In genomic region chr2:144279742-144280141, GRCm38 (mm10) we compare ENCODE assay signal across 8 mouse cellular contexts. TPM values are rescaled to one million over a fixed set of nuclear protein-coding genes. Genes with fewer than 3 reads are reported as not detected.
DNase-seq lines count a peak whose midpoint lies in the region; ATAC-seq and TF ChIP-seq lines count a peak whose summit lies in the region.

No protein-coding gene starts in this region.

- TF ChIP-seq POLR2A in liver, adult 2 months (IDR thresholded peaks at IDR 0.05; ENCODE audit: extremely low read depth, insufficient read depth, low read length) = no peak

- no peaks in the 10 kb centered on the region for H3K79me2 ChIP-seq in liver, adult 2 months (ENCODE audit: control insufficient read depth, insufficient read depth, low read length)

- H3K4me1 ChIP-seq in liver, adult 2 months (ENCODE audit: control insufficient read depth, insufficient read depth, low read length) = no peaks in the 10 kb centered on the region
- H3K4me1 ChIP-seq in heart, embryonic 16.5 days (ENCODE audit: control insufficient read depth, insufficient read depth, low read length) = peaks cover 18% of the 10 kb centered on the region
- H3K4me1 ChIP-seq in hindbrain, embryonic 13.5 days (replicated peaks) = peaks cover 7% of the 10 kb centered on the region

- no peak overlapping the region for H3K27ac ChIP-seq in liver, adult 2 months (replicated peaks; ENCODE audit: insufficient read depth, low read depth, low read length)
- peak overlapping the region; percentile 78 for H3K27ac ChIP-seq in heart, embryonic 16.5 days (ENCODE audit: low read length)
- H3K27ac ChIP-seq in hindbrain, embryonic 13.5 days = no peak overlapping the region

- peak; percentile 84 for ATAC-seq in heart, embryonic 16.5 days (replicated peaks; ENCODE audit: extremely low read depth, insufficient read depth, low FRiP score)
- peak; percentile 57 for ATAC-seq in megakaryocyte progenitor cell, adult 5-6 weeks (replicated peaks; ENCODE audit: poor library complexity)
- ATAC-seq in erythroblast, adult 5-6 weeks (replicated peaks; ENCODE audit: low FRiP score, poor library complexity, severe bottlenecking) = no peak
- no peak for ATAC-seq in hindbrain, embryonic 13.5 days (ENCODE audit: low FRiP score)

- 0 out of 2 replicates have a peak, but pooled peaks cover 2% of the 10 kb centered on the region for H3K36me3 ChIP-seq in liver, adult 2 months (ENCODE audit: control insufficient read depth, insufficient read depth, low read length)
- peaks cover 11% of the 10 kb centered on the region for H3K36me3 ChIP-seq in heart, embryonic 16.5 days (ENCODE audit: control insufficient read depth, insufficient read depth)
- peaks cover 26% of the 10 kb centered on the region for H3K36me3 ChIP-seq in hindbrain, embryonic 13.5 days

- no peak overlapping the region for H3K4me2 ChIP-seq in heart, embryonic 16.5 days (ENCODE audit: low read depth, low read length)
- no peak overlapping the region for H3K4me2 ChIP-seq in hindbrain, embryonic 13.5 days

- WGBS in liver, adult 2 months = 14% methylated on average over 5 of the region's 5 CpGs
- WGBS in heart, embryonic 16.5 days = 45% methylated on average over 5 of the region's 5 CpGs
- WGBS in hindbrain, embryonic 13.5 days = 79% methylated on average over 5 of the region's 5 CpGs

- H3K27me3 ChIP-seq in liver, adult 2 months (ENCODE audit: control insufficient read depth, insufficient read depth, low read length) = no peaks in the 10 kb centered on the region
- H3K27me3 ChIP-seq in heart, embryonic 16.5 days (ENCODE audit: control insufficient read depth, insufficient read depth, low read length) = no peaks in the 10 kb centered on the region
- H3K27me3 ChIP-seq in hindbrain, embryonic 13.5 days = no peaks in the 10 kb centered on the region

- TF ChIP-seq CTCF in liver, adult 2 months (IDR thresholded peaks at IDR 0.05; ENCODE audit: low read depth, low read length) = no peak

- peak; percentile 71 for DNase-seq in liver, adult 2 months (ENCODE audit: extremely low read depth, low read depth, low spot score)
- no peak for DNase-seq in liver
- peak; percentile 93 for DNase-seq in adrenal gland, postnatal 10 days
- no peak for DNase-seq in right cerebral cortex, adult 2 months (ENCODE audit: low spot score in 2 of 2)

- H3K4me3 ChIP-seq in liver, adult 2 months (ENCODE audit: insufficient read depth, low read depth, low read length) = no peak overlapping the region
- H3K4me3 ChIP-seq in heart, embryonic 16.5 days (ENCODE audit: low read length) = no peak overlapping the region
- no peak overlapping the region for H3K4me3 ChIP-seq in hindbrain, embryonic 13.5 days

- no peak overlapping the region for H3K9ac ChIP-seq in liver, adult 2 months (ENCODE audit: low read depth, low read length)
- H3K9ac ChIP-seq in heart, embryonic 16.5 days (ENCODE audit: low read length) = no peak overlapping the region
- no peak overlapping the region for H3K9ac ChIP-seq in hindbrain, embryonic 13.5 days

- no peaks in the 10 kb centered on the region for H3K9me3 ChIP-seq in heart, embryonic 16.5 days (replicated peaks; ENCODE audit: control insufficient read depth, low read length)
- no peaks in the 10 kb centered on the region for H3K9me3 ChIP-seq in hindbrain, embryonic 13.5 days

RNA-seq across cellular contexts. Expression of gene Snx5, which starts 9.0 kb away (rescaled TPM):
- total RNA-seq in liver, adult 2 months (2014; rRNA removed) = 60.3 and 62.4 TPM in 2 replicates
- polyA plus RNA-seq in liver, adult 2 months (2012; rRNA removed) = 17.2 and 21.8 TPM in 2 replicates
- total RNA-seq in adrenal gland, postnatal 10 days (2021) = 10 to 100 TPM; 93.5 to 97.0 TPM
- 79.2 and 95.3 TPM in 2 replicates for polyA plus RNA-seq in heart, embryonic 16.5 days (2015; fragmentation: Nextera tagmentation; extraction: Ambion mirVana)
- 269 and 285 TPM in 2 replicates for total RNA-seq in megakaryocyte progenitor cell, adult 5-6 weeks (2015)
- 297 and 304 TPM in 2 replicates for total RNA-seq in megakaryocyte progenitor cell, adult 5-6 weeks (2017)
- total RNA-seq in erythroblast, adult 5-6 weeks (2015; ENCODE audit: low replicate concordance) = 57.5 and 85.5 TPM in 2 replicates
- 58.0 and 74.6 TPM in 2 replicates for total RNA-seq in erythroblast, adult 5-6 weeks (2017; ENCODE audit: low replicate concordance)
- 72.8 and 74.9 TPM in 2 replicates for polyA plus RNA-seq in hindbrain, embryonic 13.5 days (2015; fragmentation: Nextera tagmentation; extraction: Ambion mirVana)

RNA-seq across cellular contexts. Expression of gene Mgme1, which starts 9.3 kb away (rescaled TPM):
- total RNA-seq in liver, adult 2 months (2014; rRNA removed) = 6.8 and 7.2 TPM in 2 replicates
- 3.0 and 3.5 TPM in 2 replicates for polyA plus RNA-seq in liver, adult 2 months (2012; rRNA removed)
- 10 to 100 TPM; 14.7 to 17.7 TPM for total RNA-seq in adrenal gland, postnatal 10 days (2021)
- polyA plus RNA-seq in heart, embryonic 16.5 days (2015; fragmentation: Nextera tagmentation; extraction: Ambion mirVana) = 26.0 and 28.0 TPM in 2 replicates
- total RNA-seq in megakaryocyte progenitor cell, adult 5-6 weeks (2015) = 16.5 and 17.7 TPM in 2 replicates
- 30.2 and 31.0 TPM in 2 replicates for total RNA-seq in megakaryocyte progenitor cell, adult 5-6 weeks (2017)
- 0.77 and 2.5 TPM in 2 replicates for total RNA-seq in erythroblast, adult 5-6 weeks (2015; ENCODE audit: low replicate concordance)
- total RNA-seq in erythroblast, adult 5-6 weeks (2017; ENCODE audit: low replicate concordance) = 4.6 and 6.1 TPM in 2 replicates
- polyA plus RNA-seq in hindbrain, embryonic 13.5 days (2015; fragmentation: Nextera tagmentation; extraction: Ambion mirVana) = 11.1 and 12.1 TPM in 2 replicates

RNA-seq across cellular contexts. Expression of gene Ovol2, which starts 52.2 kb away (rescaled TPM):
- 0.18 TPM in 1 of 2 replicates, not detected in the other for total RNA-seq in liver, adult 2 months (2014; rRNA removed)
- not detected in 2 replicates for polyA plus RNA-seq in liver, adult 2 months (2012; rRNA removed)
- total RNA-seq in adrenal gland, postnatal 10 days (2021) = not detected
- polyA plus RNA-seq in heart, embryonic 16.5 days (2015; fragmentation: Nextera tagmentation; extraction: Ambion mirVana) = 0.14 and 0.76 TPM in 2 replicates
- total RNA-seq in megakaryocyte progenitor cell, adult 5-6 weeks (2015) = not detected in 2 replicates
- total RNA-seq in megakaryocyte progenitor cell, adult 5-6 weeks (2017) = not detected in 2 replicates
- not detected in 2 replicates for total RNA-seq in erythroblast, adult 5-6 weeks (2015; ENCODE audit: low replicate concordance)
- total RNA-seq in erythroblast, adult 5-6 weeks (2017; ENCODE audit: low replicate concordance) = not detected in 2 replicates
- not detected in 2 replicates for polyA plus RNA-seq in hindbrain, embryonic 13.5 days (2015; fragmentation: Nextera tagmentation; extraction: Ambion mirVana)

Comparison
In these comparisons a context has a peak if more than half of its experiments do, and no peak if none do; other contexts are left out.
1. DNase-seq: peak in liver, adult 2 months (single experiment) and adrenal gland, postnatal 10 days (single experiment); none in liver (single experiment) and right cerebral cortex, adult 2 months (0 of 2).
2. ATAC-seq: peak in heart, embryonic 16.5 days (single experiment) and megakaryocyte progenitor cell, adult 5-6 weeks (single experiment); none in erythroblast, adult 5-6 weeks (single experiment) and hindbrain, embryonic 13.5 days (single experiment).